Mouse (Mus musculus): ENCODE results near the gene Unc13b. TPM values are rescaled to one million over a fixed set of nuclear protein-coding genes. Genes with fewer than 3 reads are reported as not detected.

The Unc13b gene
- polyA plus RNA-seq, 1 experiment from 2014 or later = 7.8 TPM

GRCm38 (mm10) chr4:43029121-43029520 lies 29.6 kb upstream of the Unc13b start:
- no peak for ATAC-seq (ENCODE audit: insufficient number of reproducible peaks, insufficient read depth, low FRiP score, low TSS enrichment)
- Histone ChIP-seq H3K4me3 (no peak overlapping the region), H3K27me3 (no peaks in the 10 kb centered on the region), H3K4me1 (peaks cover 26% of the 10 kb centered on the region), H3K9me3 (no peaks in the 10 kb centered on the region), H3K4me2 (replicated peaks) (no peak overlapping the region), H3K36me3 (peaks cover 44% of the 10 kb centered on the region), H3K9ac (no peak overlapping the region; the same call in 1 of the 2 replicates), H3K27ac (no peak overlapping the region)
- WGBS = 86% methylated on average over 7 of the region's 7 CpGs

GRCm38 (mm10) chr4:43029749-43030148 lies 29.0 kb upstream of the Unc13b start:
- Histone ChIP-seq H3K9ac (no peak overlapping the region; the same call in 1 of the 2 replicates), H3K36me3 (peaks cover 50% of the 10 kb centered on the region), H3K4me2 (replicated peaks) (no peak overlapping the region), H3K9me3 (no peaks in the 10 kb centered on the region), H3K4me3 (no peak overlapping the region), H3K4me1 (peaks cover 20% of the 10 kb centered on the region), H3K27ac (no peak overlapping the region), H3K27me3 (no peaks in the 10 kb centered on the region)
- WGBS = 90% methylated on average over 9 of the region's 9 CpGs
- ATAC-seq (ENCODE audit: insufficient number of reproducible peaks, insufficient read depth, low FRiP score, low TSS enrichment) = no peak

GRCm38 (mm10) chr4:43030352-43030751 lies 28.4 kb upstream of the Unc13b start:
- H3K4me3 ChIP-seq = peak overlapping the region; percentile 72
- no peak for ATAC-seq (ENCODE audit: insufficient number of reproducible peaks, insufficient read depth, low FRiP score, low TSS enrichment)
- H3K36me3 ChIP-seq = peaks cover 55% of the 10 kb centered on the region
- H3K27me3 ChIP-seq = no peaks in the 10 kb centered on the region
- peaks cover 16% of the 10 kb centered on the region for H3K4me1 ChIP-seq
- peak overlapping the region; percentile 85 for H3K9ac ChIP-seq
- no peaks in the 10 kb centered on the region for H3K9me3 ChIP-seq
- H3K27ac ChIP-seq = peak overlapping the region; percentile 88; the same call in 1 of the 2 replicates
- H3K4me2 ChIP-seq (replicated peaks) = peak overlapping the region; percentile 79
- WGBS = 77% methylated on average over 9 of the region's 9 CpGs

GRCm38 (mm10) chr4:43030780-43031230 lies 27.9 kb upstream of the Unc13b start:
- H3K27ac ChIP-seq = peak overlapping the region; percentile 88
- 2% methylated on average over 28 of the region's 28 CpGs for WGBS
- ATAC-seq (ENCODE audit: insufficient number of reproducible peaks, insufficient read depth, low FRiP score, low TSS enrichment) = peak; percentile 25; the same call in 1 of the 2 replicates

GRCm38 (mm10) chr4:43031237-43031995 lies 27.3 kb upstream of the Unc13b start, which contains the start of gene Stoml2:
Gene Stoml2 (minus strand): TSS chr4:43031710.
- Histone ChIP-seq H3K9me3 (no peaks in the 10 kb centered on the region), H3K4me3 (peak within 1 kb of the TSS; percentile 72), H3K4me2 (replicated peaks) (peak within 1 kb of the TSS; percentile 79), H3K9ac (peak within 1 kb of the TSS; percentile 85), H3K4me1 (peaks cover 16% of the 10 kb centered on the region), H3K27ac (peak within 1 kb of the TSS; percentile 88), H3K27me3 (no peaks in the 10 kb centered on the region), H3K36me3 (peaks cover 65% of the 10 kb centered on the region)
- under 1% methylated on average over 38 of the region's 38 CpGs for WGBS
- ATAC-seq (ENCODE audit: insufficient number of reproducible peaks, insufficient read depth, low FRiP score, low TSS enrichment) = peak; percentile 92

More at GRCm38 (mm10) chr4:43030780-43031230, 27.9 kb upstream of the Unc13b start:
- Histone ChIP-seq H3K4me2 (replicated peaks) (peak overlapping the region; percentile 79), H3K9ac (peak overlapping the region; percentile 85), H3K4me1 (peaks cover 16% of the 10 kb centered on the region), H3K9me3 (no peaks in the 10 kb centered on the region), H3K27me3 (no peaks in the 10 kb centered on the region), H3K36me3 (peaks cover 59% of the 10 kb centered on the region), H3K4me3 (peak overlapping the region; percentile 72)

GRCm38 (mm10) chr4:43032501-43032900 lies 26.3 kb upstream of the Unc13b start:
- Histone ChIP-seq H3K36me3 (peaks cover 58% of the 10 kb centered on the region), H3K4me2 (replicated peaks) (no peak overlapping the region), H3K4me1 (peaks cover 16% of the 10 kb centered on the region), H3K4me3 (no peak overlapping the region), H3K9ac (no peak overlapping the region), H3K27me3 (no peaks in the 10 kb centered on the region), H3K27ac (0 out of 2 replicates have a peak overlapping the region, but pooled peaks have one; percentile 17), H3K9me3 (no peaks in the 10 kb centered on the region)
- WGBS = 100% methylated on average over 1 of the region's 1 CpGs
- ATAC-seq (ENCODE audit: insufficient number of reproducible peaks, insufficient read depth, low FRiP score, low TSS enrichment) = no peak

- no peak for ATAC-seq (ENCODE audit: insufficient number of reproducible peaks, insufficient read depth, low FRiP score, low TSS enrichment)
- H3K4me2 ChIP-seq (replicated peaks) = no peak overlapping the region
- H3K9me3 ChIP-seq = no peaks in the 10 kb centered on the region
- WGBS = 84% methylated on average over 14 of the region's 14 CpGs
- H3K4me1 ChIP-seq = peaks cover 16% of the 10 kb centered on the region
- no peak overlapping the region for H3K9ac ChIP-seq
- no peaks in the 10 kb centered on the region for H3K27me3 ChIP-seq
- no peak overlapping the region for H3K27ac ChIP-seq
- peaks cover 49% of the 10 kb centered on the region for H3K36me3 ChIP-seq
- no peak overlapping the region for H3K4me3 ChIP-seq
Measured at GRCm38 (mm10) chr4:43033481-43033880, 25.3 kb upstream of the Unc13b start.

- H3K4me2 ChIP-seq (replicated peaks) = no peak overlapping the region
- WGBS = 88% methylated on average over 6 of the region's 6 CpGs
- no peak overlapping the region for H3K4me3 ChIP-seq
- H3K9me3 ChIP-seq = no peaks in the 10 kb centered on the region
- ATAC-seq (ENCODE audit: insufficient number of reproducible peaks, insufficient read depth, low FRiP score, low TSS enrichment) = no peak
- H3K9ac ChIP-seq = no peak overlapping the region
- peaks cover 35% of the 10 kb centered on the region for H3K36me3 ChIP-seq
- H3K27ac ChIP-seq = no peak overlapping the region
- peaks cover 18% of the 10 kb centered on the region for H3K4me1 ChIP-seq
- H3K27me3 ChIP-seq = no peaks in the 10 kb centered on the region
Measured at GRCm38 (mm10) chr4:43035851-43036250, 22.9 kb upstream of the Unc13b start.

- H3K9ac ChIP-seq = no peak overlapping the region
- no peak overlapping the region for H3K27ac ChIP-seq
- 85% methylated on average over 10 of the region's 10 CpGs for WGBS
Measured at GRCm38 (mm10) chr4:43036356-43036755, 22.4 kb upstream of the Unc13b start.

GRCm38 (mm10) chr4:43037860-43038566 lies 20.7 kb upstream of the Unc13b start:
- WGBS = 67% methylated on average over 4 of the region's 4 CpGs
- Histone ChIP-seq H3K4me3 (no peak overlapping the region), H3K9me3 (no peaks in the 10 kb centered on the region), H3K27ac (no peak overlapping the region), H3K4me1 (peaks cover 11% of the 10 kb centered on the region), H3K9ac (no peak overlapping the region), H3K27me3 (no peaks in the 10 kb centered on the region), H3K4me2 (replicated peaks) (no peak overlapping the region; the same call in 1 of the 2 replicates), H3K36me3 (peaks cover 35% of the 10 kb centered on the region)
- no peak for ATAC-seq (ENCODE audit: insufficient number of reproducible peaks, insufficient read depth, low FRiP score, low TSS enrichment)

More at GRCm38 (mm10) chr4:43036356-43036755, 22.4 kb upstream of the Unc13b start:
- Histone ChIP-seq H3K9me3 (no peaks in the 10 kb centered on the region), H3K36me3 (peaks cover 35% of the 10 kb centered on the region), H3K4me2 (replicated peaks) (no peak overlapping the region), H3K27me3 (no peaks in the 10 kb centered on the region), H3K4me3 (no peak overlapping the region), H3K4me1 (peaks cover 18% of the 10 kb centered on the region)
- ATAC-seq (ENCODE audit: insufficient number of reproducible peaks, insufficient read depth, low FRiP score, low TSS enrichment) = no peak

GRCm38 (mm10) chr4:43038567-43039495 lies 19.9 kb upstream of the Unc13b start:
- H3K27ac ChIP-seq = no peak overlapping the region
- H3K9ac ChIP-seq = peak overlapping the region; percentile 78
- H3K4me2 ChIP-seq (replicated peaks) = peak overlapping the region; percentile 86
- peaks cover 13% of the 10 kb centered on the region for H3K4me1 ChIP-seq
- no peaks in the 10 kb centered on the region for H3K9me3 ChIP-seq
- no peak for ATAC-seq (ENCODE audit: insufficient number of reproducible peaks, insufficient read depth, low FRiP score, low TSS enrichment)
- H3K36me3 ChIP-seq = peaks cover 27% of the 10 kb centered on the region
- H3K4me3 ChIP-seq = peak overlapping the region; percentile 73
- WGBS = 58% methylated on average over 15 of the region's 15 CpGs
- no peaks in the 10 kb centered on the region for H3K27me3 ChIP-seq

Data from embryonic facial prominence, embryonic 12.5 days (tissue).